17 mouse cellular contexts compared by ENCODE assay signal in genomic region chr5:128194106-128194505, GRCm38 (mm10).
"Had no signal": no experiment of that assay in that cellular context is flagged by ENCODE, and none has a peak within 500 bp of the region (broad histone marks: within the 10 kb centered on the region; RNA-seq: fewer than 3 reads in every experiment).

No protein-coding gene starts in this region.

- H3K9me3 ChIP-seq: neural tube, embryonic 12.5 days; neural tube, embryonic 13.5 days; neural tube, embryonic 15.5 days; stomach, embryonic 15.5 days had no signal

- DNase-seq: retina, postnatal 1 day; right cerebral cortex, adult 18-20 months; right cerebral cortex, postnatal 14 days; right cerebral cortex, postnatal 25 days; right cerebral cortex, postnatal 4 days; spleen, adult 18-20 months; thymus, adult 18-20 months; thymus, adult 2 months; thymus, postnatal 14 days; thymus, postnatal 25 days; thymus, postnatal 36 days; thymus, postnatal 4 days had no signal

- H3K27me3 ChIP-seq: neural tube, embryonic 12.5 days; neural tube, embryonic 13.5 days; neural tube, embryonic 15.5 days; stomach, embryonic 15.5 days had no signal

- H3K9ac ChIP-seq: neural tube, embryonic 12.5 days; neural tube, embryonic 13.5 days; neural tube, embryonic 15.5 days; stomach, embryonic 15.5 days had no signal

- H3K4me2 ChIP-seq: neural tube, embryonic 12.5 days; neural tube, embryonic 13.5 days; neural tube, embryonic 15.5 days; stomach, embryonic 15.5 days had no signal

- H3K27ac ChIP-seq: neural tube, embryonic 12.5 days; neural tube, embryonic 13.5 days; neural tube, embryonic 15.5 days; stomach, embryonic 15.5 days; stomach, postnatal 0 days had no signal

- H3K4me1 ChIP-seq: stomach, embryonic 15.5 days had no signal

- H3K4me3 ChIP-seq: neural tube, embryonic 12.5 days; neural tube, embryonic 13.5 days; neural tube, embryonic 15.5 days; stomach, embryonic 15.5 days had no signal

- H3K36me3 ChIP-seq: neural tube, embryonic 12.5 days; neural tube, embryonic 13.5 days; neural tube, embryonic 15.5 days; stomach, embryonic 15.5 days had no signal
